Mouse (Mus musculus): ENCODE data around the gene Gm20807. TPM values are rescaled to one million over a fixed set of nuclear protein-coding genes. Genes with fewer than 3 reads are reported as not detected.
"Not testable (repeated sequence)": the region's sequence is repeated elsewhere in the genome, so short reads cannot be mapped to it uniquely, and the experiment has no call there.

The Gm20807 gene
- polyA plus RNA-seq (2016; fragmentation: Nextera tagmentation; extraction: Ambion mirVana): not detected in 2 replicates

DNA sequence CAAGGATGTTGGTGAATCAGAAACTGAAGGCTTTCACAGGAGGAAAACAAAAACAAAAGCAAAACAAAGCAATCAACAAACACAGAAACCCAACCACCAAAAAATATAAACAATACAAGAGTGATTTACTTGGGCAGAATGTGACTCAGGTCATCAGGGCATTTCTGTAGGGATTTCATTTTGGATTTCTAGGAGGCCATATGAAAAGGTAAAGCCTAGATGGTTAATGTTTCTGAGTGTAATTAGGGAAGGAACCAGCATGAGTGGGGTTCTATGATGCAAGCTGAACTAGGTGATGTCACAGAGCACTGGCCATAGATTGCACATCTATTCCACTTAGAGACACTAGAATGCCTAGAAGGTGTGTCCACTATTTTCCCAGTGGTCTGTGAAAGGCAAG is at the start of gene Gm20807:
Gene Gm20807, plus strand, starts transcription at position 301 of the 400 bp plus-strand sequence.
- H3K4me3 ChIP-seq; H3K4me1 ChIP-seq; H3K27me3 ChIP-seq (replicated peaks); ATAC-seq (ENCODE audit: low FRiP score, low read depth); H3K9ac ChIP-seq; H3K9me3 ChIP-seq; H3K36me3 ChIP-seq; H3K27ac ChIP-seq; H3K4me2 ChIP-seq (replicated peaks): not testable (repeated sequence)

Other genes with a start within 250 kb of the Gm20807 start
- gene Gm21891, start 90.6 kb downstream of the Gm20807 start, polyA plus RNA-seq (2016; fragmentation: Nextera tagmentation; extraction: Ambion mirVana): not detected in 2 replicates
- not detected in 2 replicates for gene Gm21425, start 119.1 kb downstream of the Gm20807 start, polyA plus RNA-seq (2016; fragmentation: Nextera tagmentation; extraction: Ambion mirVana)
- not detected in 2 replicates for gene Gm21828, start 181.0 kb downstream of the Gm20807 start, polyA plus RNA-seq (2016; fragmentation: Nextera tagmentation; extraction: Ambion mirVana)
- gene Gm21440, start 209.5 kb downstream of the Gm20807 start, polyA plus RNA-seq (2016; fragmentation: Nextera tagmentation; extraction: Ambion mirVana): not detected in 2 replicates
- not detected in 2 replicates for gene Gm21454, start 209.6 kb downstream of the Gm20807 start, polyA plus RNA-seq (2016; fragmentation: Nextera tagmentation; extraction: Ambion mirVana)

Data from neural tube, embryonic 12.5 days (tissue).